Mouse (Mus musculus) lung, postnatal 0 days (tissue): ENCODE results near the gene Apln.

Experiments used
- CTCF ChIP-seq: IDR thresholded peaks from 2 replicates; pipeline ENCODE4 v1.5.1; 2016; ENCODE audit warnings: antibody characterized with exemption, mild to moderate bottlenecking
- EP300 ChIP-seq: IDR thresholded peaks from 2 replicates; pipeline ENCODE4 v1.6.1; 2016; ENCODE audit warnings: antibody characterized with exemption, mild to moderate bottlenecking, control low read depth

DNA sequence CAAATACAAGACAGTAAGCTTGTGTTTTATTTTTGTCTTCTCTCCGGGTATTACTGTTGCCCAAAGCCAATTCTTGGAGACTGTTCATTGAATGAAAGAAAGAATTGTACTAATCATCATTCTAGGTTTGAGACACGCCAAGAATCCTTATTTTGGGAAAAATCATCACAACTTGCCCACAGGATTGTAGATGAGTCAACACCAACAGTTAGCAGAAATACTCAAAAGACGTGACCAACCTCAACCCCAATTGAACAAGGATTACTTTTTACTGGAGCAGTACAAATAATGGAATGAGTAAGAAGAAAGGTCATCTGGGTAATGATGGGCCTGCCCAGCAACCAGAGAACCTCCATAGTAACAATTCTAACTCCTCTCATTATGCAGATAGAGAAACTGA is 5.7 kb upstream of the Apln start:
- no peak for TF ChIP-seq CTCF
- TF ChIP-seq EP300, result no peak
